Mouse (Mus musculus): ENCODE measurements at regions not wholly inside any gene's neighbourhood (a gene's known extent, or its start where the extent isn't known, plus 50 kb on each side); places are given as distances from the start of the nearest gene placed in this dataset.

- TF ChIP-seq CTCF (IDR thresholded peaks at IDR 0.05; ENCODE audit: low read depth, low read length) = no peak
- TF ChIP-seq GATA1 (IDR thresholded peaks at IDR 0.05; ENCODE audit: borderline replicate concordance, low read length) = no peak
- no peak for TF ChIP-seq TAL1 (conservative IDR thresholded peaks at IDR 0.05; ENCODE audit: low read depth, low read length)
- TF ChIP-seq POLR2AphosphoS5 (IDR thresholded peaks at IDR 0.05; ENCODE audit: insufficient replicate concordance, low read depth, low read length) = no peak
- TF ChIP-seq GATA2 (IDR thresholded peaks at IDR 0.05; ENCODE audit: borderline replicate concordance, low read depth, low read length) = no peak
Measured at GRCm38 (mm10) chr6:148634148-148634547, 190.0 kb upstream of the Tmtc1 start.
